In genomic region chr10:117073176-117073575, GRCm38 (mm10) we compare ENCODE assay signal across 26 mouse cellular contexts. TPM values are rescaled to one million over a fixed set of nuclear protein-coding genes. Genes with fewer than 3 reads are reported as not detected.
"Had no signal": no experiment of that assay in that cellular context is flagged by ENCODE, and none has a peak within 500 bp of the region (broad histone marks: within the 10 kb centered on the region; RNA-seq: fewer than 3 reads in every experiment).

No protein-coding gene starts in this region.

- H3K4me1 ChIP-seq: limb, embryonic 13.5 days; midbrain, embryonic 10.5 days; midbrain, embryonic 13.5 days; neural tube, embryonic 13.5 days had no signal

- DNase-seq: kidney, adult 2 months; kidney, postnatal 10 days; kidney, postnatal 36 days; left cerebral cortex, postnatal 4 days; liver; liver, postnatal 0 days; lung, embryonic 14.5 days; retina, postnatal 1 day; right cerebral cortex, postnatal 25 days; thymus, adult 18-20 months; thymus, postnatal 4 days had no signal

- H3K9ac ChIP-seq: limb, embryonic 13.5 days; liver, embryonic 14.5 days; liver, postnatal 0 days; lung, embryonic 14.5 days; midbrain, embryonic 13.5 days; neural tube, embryonic 13.5 days had no signal

- H3K9me3 ChIP-seq: limb, embryonic 13.5 days; midbrain, embryonic 10.5 days; midbrain, embryonic 13.5 days; neural tube, embryonic 13.5 days had no signal

- H3K27ac ChIP-seq: limb, embryonic 13.5 days; liver, embryonic 14.5 days; macrophage; midbrain, embryonic 10.5 days; midbrain, embryonic 13.5 days; neural tube, embryonic 13.5 days had no signal

- ATAC-seq: midbrain, embryonic 13.5 days; midbrain, embryonic 16.5 days had no signal

- H3K4me2 ChIP-seq: limb, embryonic 13.5 days; lung, embryonic 14.5 days; midbrain, embryonic 13.5 days; neural tube, embryonic 13.5 days had no signal

- H3K27me3 ChIP-seq: limb, embryonic 13.5 days; midbrain, embryonic 13.5 days; neural tube, embryonic 13.5 days had no signal

- H3K4me3 ChIP-seq: limb, embryonic 13.5 days; midbrain, embryonic 10.5 days; midbrain, embryonic 13.5 days; myocyte; neural tube, embryonic 13.5 days had no signal

RNA-seq across cellular contexts. Expression of gene Lrrc10, which starts 28.0 kb away (rescaled TPM):
- total RNA-seq: left cerebral cortex, postnatal 14 days; left cerebral cortex, postnatal 4 days; megakaryocyte, adult 5-6 weeks; monocyte, adult 5-6 weeks; neutrophil, adult 5-6 weeks had no signal
- polyA plus RNA-seq: kidney, embryonic 14.5 days; limb, embryonic 13.5 days; liver, embryonic 14.5 days; liver, postnatal 0 days; macrophage; midbrain, embryonic 13.5 days; midbrain, embryonic 16.5 days; myocyte; neural tube, embryonic 13.5 days; spleen, adult 2 months; stomach, embryonic 16.5 days had no signal
